Mouse (Mus musculus): ENCODE data around the gene B230217C12Rik.
A peak's percentile ranks its signal among the peaks of the same experiment; 100 is the strongest.

The B230217C12Rik gene

DNA sequence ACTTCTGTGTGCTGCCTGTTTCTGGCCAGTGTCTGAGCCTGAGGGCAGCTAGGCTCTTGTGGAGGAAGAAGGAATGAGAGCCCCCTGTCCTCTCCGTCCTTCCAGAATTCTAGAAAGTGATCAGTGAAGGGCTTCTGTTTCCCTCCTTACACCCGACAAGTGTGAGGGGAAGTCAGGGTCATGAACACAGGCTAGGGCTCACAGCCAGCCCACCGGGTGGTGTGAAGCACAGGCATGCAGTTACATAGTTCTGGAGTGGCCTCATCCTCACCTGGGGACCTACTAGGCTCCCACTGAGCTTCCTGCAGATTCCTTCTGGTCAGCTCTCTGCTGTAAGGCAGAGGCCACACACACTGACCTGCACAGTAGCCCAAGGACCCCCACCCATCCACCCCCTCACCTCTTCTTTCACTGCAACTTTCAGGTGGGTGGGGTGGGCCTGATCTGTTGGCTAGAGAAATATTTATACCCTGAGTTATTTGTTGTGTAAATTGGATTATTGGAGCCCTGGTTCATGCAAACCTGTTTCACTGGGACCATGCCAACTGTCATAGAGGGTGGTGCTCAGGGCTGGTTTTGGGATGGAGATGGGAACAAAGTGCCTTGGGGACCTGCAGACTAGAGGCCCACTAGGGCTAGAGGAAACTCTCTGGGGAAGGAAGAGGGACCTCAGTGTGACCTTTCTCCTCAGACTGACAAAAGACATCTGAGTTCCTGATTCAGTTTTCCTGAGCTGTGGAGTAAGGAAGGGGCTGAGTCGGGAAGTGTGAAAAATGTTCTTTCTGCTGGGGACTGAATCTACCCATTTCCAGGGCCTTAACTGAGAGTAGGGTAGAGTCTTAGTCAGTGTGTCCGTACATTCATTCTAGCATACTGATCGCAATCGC, 31.1 kb upstream of the B230217C12Rik start:
- DNase-seq = no peak

DNA sequence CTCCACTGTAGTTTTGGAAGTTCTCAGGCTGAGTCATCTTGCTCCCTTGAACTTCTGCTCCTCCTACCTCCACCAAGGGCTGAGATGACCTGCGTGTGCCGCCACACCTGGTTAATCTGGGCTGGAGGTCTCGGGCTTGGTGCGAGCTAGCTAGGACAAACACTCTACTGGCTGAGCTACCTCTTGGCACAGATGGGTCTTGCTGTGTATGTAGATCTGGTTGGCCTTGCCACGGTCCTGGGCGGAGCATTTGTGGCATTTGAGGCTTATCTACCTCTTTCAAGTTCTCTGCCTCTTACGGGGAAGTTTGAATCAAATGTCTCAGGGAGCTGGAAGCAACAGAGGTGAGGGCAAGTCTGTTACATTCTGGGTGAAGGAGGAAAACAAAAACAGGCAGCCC, 30.2 kb upstream of the B230217C12Rik start:
- peak in 1 of 2 experiments; percentile 35 for DNase-seq

DNA sequence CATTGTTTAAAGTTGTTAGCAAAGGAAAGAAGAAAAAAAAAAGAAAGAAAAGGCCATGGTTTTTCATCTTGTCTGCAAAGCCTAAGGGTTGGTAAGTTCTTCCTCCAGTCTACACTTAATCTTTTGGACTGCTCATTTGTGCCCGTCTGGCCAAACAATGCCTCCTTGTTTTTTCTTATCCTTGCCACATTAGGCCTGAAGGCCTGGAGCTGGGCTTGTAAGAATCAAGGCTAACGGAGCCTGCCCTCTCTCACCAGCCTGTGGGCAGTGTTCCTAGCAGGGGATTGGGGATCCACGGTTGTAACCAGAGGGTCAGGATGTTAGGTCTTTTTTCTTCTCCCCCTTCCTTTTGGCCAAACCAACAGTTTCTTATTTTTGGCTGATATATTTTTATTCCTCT, 29.6 kb upstream of the B230217C12Rik start:
- no peak for DNase-seq

DNA sequence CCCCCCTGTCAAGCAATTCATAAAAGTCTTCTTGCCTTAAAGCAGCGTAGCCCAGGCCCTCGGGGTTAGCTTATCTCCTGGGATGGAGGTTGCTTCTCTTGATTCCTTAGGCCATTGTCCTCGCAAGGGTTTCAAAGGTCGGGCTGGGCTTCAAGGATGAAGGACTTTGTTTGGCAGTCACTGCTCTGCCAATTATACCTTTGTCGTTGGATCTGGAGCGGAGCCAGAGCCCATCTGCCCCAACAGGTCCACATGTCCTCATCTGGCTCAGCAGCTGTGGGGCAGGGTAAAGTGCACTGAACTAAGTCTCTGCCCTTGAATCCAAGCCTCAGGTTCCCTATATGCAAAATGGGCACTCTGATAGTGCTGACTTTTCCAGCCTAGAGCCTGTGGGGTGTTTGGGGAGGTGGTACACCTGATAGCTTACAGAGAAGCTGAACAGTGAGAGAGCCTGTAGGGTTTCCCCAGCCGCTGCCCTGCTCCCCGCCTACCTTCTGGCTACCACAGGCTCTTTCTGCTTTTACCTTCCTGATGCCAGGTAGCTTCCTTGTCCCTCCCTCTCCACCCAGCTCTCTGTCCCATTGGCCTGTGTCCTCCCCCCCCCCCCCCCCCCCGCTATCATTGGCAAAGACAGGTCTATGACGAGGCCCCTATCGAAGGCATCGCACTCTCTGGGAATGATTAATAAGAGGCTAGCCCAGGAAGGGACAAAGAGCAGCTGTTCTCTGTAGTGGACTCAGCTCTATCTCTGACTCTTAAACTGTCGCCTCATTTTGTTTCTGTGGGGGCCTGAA, 28.8 kb upstream of the B230217C12Rik start:
- peak; percentile 64 to 78 for DNase-seq

DNA sequence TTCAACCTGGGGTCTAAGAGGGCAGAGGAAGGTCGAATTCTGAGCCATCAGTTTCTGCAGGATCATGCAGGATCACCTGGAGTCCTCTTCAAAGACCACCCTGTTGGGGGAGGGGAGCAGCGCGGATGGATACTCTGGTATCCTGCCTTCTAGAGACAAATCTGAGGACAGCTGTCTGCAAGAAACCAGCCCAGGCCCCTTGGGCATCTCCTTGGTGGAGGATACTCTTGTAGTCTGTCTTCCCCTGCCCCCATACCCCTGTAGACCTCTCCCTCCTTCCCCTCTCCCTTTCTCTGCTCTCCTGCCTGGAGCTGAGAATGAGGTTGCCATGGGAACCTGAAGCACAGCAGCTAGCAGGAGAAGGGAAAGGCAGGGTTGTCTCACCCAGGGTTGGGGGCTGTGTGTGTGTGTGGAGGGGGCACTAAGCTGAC, 28.1 kb upstream of the B230217C12Rik start:
- DNase-seq = peak in 1 of 2 experiments; percentile 44

DNA sequence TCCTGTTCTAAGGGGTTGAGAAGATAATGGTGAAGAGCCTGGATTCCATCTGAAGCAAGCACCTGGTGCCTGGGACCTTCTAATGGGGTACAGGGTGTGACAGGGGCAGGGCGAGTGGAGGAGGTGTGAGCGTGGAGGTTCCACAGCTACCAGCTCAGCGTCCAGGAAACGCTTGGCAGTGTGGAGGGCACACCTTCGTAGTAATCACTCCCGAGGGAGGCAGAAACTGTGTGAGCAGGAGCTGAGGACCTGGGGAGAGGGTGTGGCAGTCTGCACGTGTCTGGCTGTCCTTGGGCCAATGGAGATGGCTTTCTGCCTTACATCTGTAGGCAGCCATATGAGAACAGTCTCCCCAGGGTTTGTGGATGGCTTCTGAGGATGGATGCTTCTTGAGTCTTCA, 27.5 kb upstream of the B230217C12Rik start:
- no peak for DNase-seq

DNA sequence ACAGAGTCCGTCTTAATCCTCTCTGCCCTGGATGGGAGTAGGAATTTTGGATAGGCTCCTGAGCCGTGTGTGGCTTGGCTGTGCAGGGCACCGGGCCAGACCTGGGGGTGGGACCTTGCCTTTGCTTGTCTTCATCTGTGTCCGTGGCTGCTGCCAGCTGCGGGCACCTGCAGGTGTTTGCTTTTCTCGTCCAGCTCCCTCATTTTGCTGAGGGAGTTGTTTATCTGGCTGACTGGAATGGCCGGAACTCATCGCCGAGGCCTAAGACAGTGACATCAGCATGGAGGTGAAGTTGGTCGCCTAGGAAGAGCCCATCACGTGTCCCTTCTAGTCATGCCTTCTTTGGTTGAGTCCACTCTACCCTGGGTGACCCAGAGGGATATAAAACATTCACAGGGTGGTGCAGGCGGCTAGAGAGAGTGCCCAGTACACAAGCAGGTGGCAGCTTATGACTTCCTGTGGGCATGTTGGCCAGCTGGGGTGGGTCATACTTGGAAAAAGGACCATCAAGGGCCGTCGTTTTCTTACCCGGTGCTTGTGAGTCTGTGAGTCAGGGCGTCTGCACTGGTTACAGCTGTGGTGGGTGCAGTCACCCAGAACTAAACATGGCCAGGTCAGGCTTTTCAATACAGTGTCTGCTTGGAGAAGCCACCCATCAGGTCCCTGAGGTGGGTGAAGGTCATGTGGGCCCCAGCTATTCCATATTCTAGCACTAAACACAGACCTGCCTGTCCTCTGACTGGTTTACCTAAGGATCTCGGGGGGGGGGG, 26.6 kb upstream of the B230217C12Rik start:
- DNase-seq = peak; percentile 75 to 84

DNA sequence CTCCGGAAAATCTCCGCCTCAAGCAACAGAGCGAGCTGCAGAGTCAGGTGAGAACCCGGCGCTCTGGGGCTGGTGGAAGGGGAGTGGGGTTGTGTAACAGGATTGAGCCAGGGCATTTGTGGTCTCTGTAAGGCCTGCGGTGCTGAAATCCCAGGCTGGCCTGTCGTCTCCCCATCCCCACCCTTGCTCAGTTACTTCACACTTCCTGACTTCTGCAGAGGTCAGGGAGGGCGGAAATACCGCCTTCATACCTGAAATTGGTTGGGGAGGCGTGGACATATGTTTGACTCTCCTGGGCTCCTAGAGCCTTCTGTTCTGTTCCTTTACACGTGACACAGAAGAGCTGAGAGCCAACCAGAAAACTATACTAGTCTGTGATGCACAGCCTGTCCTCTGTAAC, 24.8 kb upstream of the B230217C12Rik start:
- no peak for DNase-seq

DNA sequence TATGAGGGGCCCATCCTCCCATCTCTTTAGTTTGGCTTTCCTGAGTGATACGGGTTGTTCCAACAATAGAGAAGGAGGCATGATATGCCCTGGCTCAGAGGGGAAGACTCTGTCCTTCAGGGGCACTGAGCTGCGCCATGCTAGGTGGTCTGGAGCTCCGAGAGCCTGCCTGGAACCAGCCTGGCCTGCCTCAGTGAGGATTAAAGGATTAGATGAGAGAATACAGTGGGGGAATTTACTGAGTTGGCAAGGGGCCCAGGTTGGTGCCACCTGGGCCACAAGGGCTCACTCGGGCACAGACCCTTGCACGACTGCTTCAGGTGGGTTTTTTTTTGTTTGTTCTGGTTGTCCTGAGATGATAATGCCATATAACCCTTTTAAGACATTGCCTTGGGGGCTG, 24.4 kb upstream of the B230217C12Rik start:
- DNase-seq = no peak

DNA sequence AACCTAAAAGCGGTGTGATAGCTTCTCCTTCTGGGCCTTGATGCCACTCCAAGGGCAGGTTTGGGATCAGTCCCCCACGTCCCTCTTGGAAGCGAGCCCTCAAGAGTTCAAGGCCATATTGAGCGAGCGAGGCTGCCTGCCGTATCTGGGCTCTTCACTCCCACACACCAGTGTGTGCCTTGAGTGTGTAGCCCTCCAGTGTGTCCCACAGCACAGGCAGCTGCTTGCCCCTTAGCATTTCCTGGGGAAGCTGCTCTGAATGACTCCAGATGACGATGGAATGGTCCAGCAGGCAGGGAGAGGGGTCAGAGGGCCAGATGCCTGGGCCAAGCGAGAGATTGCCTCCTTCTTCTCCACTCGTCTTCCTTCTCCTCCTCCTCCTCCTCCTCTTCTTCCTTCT, 23.7 kb upstream of the B230217C12Rik start:
- peak in 1 of 2 experiments; percentile 33 for DNase-seq

DNA sequence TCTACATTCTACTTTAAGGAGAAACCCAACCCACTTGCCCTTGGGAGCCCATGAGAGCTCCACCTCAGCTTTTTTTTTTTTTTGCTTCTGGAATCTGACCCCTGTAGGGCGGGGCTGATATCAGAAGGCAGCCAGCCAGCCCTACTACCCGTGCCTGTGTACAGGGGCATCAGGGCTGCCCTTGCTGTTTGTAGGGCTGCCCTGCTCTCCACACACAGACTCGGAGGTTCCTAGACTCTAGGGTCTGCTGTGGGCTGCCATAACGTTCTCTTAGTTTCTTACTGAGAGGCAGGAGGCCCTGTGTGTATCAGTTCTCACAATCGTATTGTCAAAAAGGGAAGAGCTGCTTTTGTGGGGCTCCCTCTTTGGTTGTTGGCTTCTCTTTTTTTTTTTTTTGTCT, 23.2 kb upstream of the B230217C12Rik start:
- DNase-seq = peak in 1 of 2 experiments; percentile 62

DNA sequence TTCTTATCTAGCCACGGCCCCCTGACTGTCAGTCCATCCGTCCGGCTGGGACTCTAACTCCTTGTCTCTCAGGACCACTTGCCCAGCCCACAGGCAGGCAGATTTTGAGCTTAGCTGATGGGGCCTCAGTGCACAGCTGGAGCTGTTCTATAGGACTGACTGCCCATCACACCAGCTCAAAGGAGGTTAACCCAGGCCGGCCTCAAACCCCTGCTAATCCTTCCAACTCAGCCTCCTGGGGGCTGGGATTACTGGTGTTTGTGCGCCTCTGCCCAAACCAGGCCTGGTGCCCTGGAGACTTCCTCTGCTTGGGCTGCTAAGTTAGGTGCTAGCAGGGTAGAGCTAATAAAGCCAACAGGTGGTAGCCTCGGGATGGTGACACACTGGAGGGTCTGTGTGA, 22.6 kb upstream of the B230217C12Rik start:
- no peak for DNase-seq

DNA sequence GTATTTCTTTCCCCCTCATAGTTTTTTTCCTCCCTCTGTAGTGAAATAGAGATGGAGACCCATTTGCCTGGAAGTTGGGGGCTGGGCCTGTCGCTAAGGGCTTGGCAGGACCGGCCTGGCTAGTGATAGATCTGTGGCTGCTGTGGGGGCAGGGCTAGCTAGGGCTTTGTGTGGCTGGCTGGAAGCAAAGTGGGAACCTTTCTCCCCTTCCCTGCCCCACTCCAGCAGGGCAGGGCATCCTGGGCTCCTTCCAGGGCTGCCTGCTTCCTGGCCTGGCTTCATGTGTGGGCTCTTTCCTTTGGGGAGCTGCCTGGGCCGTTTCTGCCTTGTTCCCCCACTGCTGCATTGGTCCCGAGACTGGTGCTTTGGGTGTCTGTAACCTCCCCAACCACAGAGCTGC, 22.0 kb upstream of the B230217C12Rik start:
- DNase-seq = peak; percentile 57 to 62

DNA sequence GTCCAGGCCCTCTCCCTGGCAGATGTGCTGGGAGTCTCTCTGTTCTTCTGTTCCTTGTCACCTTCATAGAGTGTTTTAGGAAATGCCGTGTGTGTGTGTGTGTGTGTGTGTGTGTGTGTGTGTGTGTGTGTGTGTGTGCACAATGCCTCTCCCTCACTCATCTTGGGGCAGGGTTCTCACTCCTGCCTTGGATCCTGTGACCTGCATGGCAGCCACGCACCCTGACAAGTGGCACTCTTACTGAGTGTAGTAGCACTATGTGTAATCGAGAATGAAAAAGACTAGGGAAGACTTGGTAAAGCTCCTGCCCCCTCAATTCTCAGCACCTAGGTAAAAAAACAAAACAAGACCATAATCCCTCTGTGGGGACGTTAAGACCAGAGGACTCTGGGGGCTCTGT, 21.5 kb upstream of the B230217C12Rik start:
- no peak for DNase-seq

DNA sequence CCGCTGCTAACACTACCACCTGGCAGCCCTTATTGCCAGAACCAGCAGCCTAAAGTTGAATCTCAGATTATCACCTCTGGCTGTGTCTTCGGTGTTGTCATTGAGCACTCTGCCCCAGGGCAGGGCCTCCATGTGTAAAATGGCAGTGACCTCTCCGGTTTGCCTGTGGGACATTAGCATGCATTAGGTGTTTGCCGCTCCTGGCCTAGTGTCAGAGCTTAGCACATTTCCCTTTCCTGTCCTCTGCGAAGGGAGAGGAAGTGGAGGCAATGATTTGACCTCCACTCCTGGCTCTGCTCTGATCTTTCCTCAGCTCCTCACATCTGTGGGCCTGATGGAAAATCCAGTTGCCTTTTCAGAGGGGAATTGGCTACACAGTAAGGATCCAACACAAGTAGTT, 20.7 kb upstream of the B230217C12Rik start:
- DNase-seq = no peak

DNA sequence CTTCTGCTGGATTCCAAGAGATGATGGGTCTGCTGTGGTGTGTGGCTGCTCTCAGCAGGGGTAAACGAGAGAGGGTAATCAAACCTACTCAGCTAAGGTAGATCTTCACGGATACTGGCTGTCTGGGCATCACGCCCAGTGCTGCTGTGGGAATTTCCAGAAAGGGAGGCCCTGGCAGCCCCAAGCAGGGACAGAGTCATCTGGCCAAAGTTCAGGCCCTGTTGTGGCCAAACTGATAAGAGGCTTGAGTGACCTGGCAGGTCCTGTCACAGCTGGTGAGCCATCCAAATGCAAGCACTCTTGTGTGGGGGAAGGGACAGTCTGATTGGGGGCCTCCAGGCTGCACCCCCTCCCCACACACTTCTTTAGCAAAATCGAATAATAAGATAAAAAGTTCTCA, 19.7 kb upstream of the B230217C12Rik start:
- peak; percentile 64 to 77 for DNase-seq

DNA sequence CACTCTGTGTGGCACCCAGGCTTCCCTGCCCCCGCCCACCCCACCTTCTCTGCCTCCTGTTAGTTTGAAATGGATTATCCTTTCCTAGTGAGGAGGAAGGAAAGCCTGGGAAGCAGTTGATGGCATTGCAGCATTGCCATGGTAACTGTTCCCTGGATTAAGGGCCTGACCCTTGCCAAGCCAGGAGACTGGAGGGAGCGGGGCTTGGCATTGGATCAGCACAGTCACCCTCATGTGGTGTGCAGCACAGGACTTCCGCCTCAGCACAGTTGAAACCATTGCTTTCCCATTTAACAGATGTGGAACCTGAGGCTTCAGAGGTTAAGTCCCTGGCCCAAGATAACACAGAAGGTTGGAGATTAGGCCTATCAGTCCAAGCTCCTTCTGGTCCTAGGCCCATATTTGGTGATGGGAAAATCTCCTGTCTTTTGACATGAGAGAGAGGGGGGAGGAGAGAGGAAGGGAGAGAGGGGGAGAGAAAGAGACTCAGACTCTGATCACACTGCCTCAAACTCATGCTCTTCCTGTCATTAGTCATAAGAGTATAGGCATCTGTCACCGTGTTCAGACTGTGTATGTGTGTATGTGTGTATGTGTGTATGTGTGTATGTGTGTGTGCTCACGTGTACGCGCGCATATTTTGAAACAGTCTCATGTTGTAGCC, 19.0 kb upstream of the B230217C12Rik start:
- no peak for DNase-seq

DNA sequence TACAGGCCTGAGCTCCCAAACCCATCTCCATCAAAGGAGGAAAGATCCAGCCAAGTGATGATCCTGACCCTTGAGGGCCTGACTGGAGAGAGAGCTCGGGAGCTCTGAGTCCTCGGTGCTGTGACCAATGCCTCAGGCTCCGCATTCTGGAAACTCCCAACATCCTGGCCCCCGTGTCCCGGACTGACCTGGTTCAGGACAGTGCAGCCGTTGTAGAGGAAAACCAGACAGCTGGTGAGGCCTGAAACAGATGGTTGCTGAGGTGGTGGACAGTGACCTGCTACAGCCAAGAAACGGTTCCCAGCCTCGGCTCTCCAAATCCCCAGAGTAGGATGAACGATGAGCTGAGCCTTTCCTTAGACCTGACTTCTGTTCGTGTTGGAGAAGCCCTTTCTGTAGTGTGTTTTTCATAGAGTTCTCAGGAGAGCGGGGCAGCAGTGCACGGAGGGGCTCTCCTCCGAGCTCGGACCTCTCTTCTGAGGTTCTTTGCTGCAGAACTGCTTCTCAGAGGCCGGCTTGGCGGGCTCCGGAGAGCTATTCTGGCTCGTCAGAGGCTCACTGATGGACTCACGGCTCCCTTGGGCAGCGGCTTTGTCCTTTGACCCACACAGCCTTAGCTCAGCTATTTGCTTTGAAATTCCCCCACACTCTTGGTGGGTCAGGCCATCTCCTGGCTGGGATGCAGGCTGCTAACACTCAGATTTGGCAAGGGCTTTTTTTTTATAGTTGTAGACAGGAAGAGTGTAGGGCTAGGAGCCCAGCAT, 17.6 kb upstream of the B230217C12Rik start:
- peak; percentile 56 to 70 for DNase-seq

DNA sequence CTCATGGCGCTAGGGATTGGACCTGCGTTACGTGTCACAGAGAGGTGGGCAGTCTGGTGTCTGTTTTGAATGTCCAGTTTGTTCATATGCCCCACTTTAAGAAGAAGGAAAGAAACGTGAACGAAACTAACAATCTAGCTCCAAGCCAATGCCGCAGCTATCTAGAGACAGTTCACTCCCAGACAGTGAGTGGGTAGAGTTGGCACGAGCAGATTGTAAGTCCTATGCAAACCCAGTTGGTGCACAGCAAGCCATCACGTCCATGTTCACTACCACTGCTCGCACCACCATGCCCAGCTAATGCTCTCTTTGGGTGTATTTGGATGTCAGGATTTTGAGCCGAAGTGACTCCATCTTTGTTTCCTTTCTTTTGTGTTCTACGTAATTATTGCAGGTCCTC, 16.4 kb upstream of the B230217C12Rik start:
- no peak for DNase-seq

DNA sequence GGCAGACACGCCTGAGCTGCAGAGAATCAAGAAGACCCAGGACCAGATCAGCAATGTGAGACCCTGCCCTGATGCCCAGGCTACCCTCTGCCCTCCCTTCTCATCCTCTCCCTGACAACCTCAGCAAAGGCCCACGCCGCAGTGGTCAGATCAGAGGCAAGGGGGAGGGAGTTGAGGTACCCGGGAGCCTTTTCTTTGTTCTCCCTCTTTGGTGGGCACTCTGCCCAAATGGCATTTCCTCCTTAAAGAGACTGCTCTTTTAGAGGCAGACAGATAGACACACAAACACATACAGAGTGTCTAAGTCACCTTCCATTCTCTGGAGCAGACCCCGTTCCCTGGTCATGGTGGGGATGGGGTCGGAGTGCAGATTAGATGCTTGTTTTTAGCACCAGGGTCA, 15.7 kb upstream of the B230217C12Rik start:
- DNase-seq = peak in 1 of 2 experiments; percentile 47

DNA sequence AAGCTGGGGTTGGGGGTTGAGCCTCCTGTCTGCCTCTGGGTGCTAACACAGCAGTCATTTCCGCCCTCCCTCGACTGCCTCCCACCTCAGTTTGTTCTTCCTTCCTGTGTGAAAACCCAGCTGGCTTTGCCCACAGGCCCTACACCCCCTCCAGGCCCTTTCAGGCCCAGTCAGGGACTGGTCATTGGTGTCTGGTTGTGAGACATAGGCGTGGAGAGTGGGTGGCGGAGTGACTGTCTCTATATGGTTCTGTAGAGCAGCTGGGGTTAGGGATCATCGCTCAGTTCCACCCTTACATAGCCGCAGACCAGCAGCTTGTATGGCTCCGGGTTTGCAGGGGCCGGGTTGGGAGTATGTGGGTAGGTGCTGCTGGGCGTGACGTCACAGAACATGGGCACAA, 15.3 kb upstream of the B230217C12Rik start:
- DNase-seq = no peak

DNA sequence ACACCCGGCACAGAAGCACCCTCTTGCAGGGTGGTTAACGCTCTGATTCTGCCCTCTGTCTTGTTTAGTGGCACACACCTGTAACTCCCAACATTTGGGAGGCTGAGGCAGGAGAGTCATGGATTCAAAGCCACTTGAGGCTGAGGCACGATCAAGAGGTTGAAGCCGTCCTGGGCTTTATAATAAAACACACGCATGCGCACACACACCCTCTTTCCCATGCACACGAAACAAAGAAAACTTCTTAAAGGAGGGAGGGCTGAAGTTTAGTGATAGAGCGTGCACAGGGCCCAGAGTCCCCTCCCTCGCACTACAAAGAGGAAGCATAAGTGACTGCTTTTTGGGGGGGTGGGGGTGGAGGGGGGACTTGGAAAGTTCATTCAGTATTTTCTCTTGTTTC, 14.6 kb upstream of the B230217C12Rik start:
- DNase-seq = no peak
